Mouse (Mus musculus) cerebellum, postnatal 25 days (tissue): ENCODE measurements around the gene Tdrd7.

Experiments used
- DNase-seq, 2 experiments: peaks; one replicate each; pipeline ENCODE4 v3.0.0; 2021; ENCODE audit warnings: mixed read lengths in 2 of 2

The Tdrd7 gene

GRCm38 (mm10) chr4:45972951-45973350 lies 7.8 kb downstream of the Tdrd7 start:
- no peak for DNase-seq

DNA sequence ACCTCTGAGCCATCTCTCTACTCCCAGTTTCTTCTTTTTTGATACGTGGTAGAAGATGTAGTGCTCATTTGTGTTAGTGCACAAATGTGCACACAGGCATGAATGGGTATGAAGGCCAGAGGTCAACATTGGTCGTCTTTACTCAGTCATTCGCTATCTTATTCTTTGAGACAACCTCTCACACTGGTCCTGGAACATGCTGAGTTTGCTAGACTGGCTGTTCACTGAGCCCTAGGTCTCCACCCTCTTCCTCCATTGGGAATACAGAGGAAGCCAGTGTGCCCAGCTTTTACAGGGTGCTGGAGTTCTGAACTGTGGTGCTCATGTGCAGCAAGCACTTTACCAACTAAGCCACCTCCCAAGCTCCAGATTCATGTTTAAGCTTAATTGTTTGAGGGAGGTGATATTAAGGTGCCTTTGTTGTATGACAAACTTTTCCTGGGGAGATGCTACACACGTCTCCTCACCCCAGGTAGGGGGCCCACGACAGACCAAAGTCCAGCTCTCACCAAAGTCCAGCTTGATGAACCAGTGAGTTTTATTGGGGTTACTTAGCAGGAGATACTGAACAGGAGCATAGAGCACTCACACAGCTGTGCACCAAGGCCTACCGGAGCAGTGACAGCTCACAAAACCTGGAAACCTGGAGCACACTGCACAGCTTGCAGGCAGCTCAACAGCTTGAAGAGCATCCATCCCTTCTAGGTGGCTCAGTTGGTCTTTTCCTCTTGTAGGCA lies 12.0 kb downstream of the Tdrd7 start:
- DNase-seq: no peak

GRCm38 (mm10) chr4:45979916-45980315 lies 14.8 kb downstream of the Tdrd7 start:
- DNase-seq: no peak

DNA sequence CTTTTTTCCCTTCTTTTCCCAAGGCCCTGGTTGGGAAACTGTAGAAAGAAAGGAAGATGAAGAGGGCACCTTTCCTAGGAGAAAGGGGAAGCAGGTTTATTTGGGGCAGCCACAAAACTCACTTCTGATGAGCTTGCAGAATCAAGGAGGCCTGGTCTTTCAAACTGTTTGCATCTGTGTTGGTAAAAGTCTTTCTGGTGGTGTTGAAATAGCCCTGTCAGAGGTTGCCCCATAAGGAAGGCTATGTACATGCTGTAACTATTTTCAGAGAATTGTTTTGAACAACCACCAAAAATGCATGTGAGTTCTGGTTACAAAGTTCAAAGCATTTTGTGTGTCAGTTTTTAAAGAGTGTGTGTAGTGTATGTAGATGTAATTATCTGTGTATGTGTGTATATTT lies 15.9 kb downstream of the Tdrd7 start:
- no peak for DNase-seq

DNA sequence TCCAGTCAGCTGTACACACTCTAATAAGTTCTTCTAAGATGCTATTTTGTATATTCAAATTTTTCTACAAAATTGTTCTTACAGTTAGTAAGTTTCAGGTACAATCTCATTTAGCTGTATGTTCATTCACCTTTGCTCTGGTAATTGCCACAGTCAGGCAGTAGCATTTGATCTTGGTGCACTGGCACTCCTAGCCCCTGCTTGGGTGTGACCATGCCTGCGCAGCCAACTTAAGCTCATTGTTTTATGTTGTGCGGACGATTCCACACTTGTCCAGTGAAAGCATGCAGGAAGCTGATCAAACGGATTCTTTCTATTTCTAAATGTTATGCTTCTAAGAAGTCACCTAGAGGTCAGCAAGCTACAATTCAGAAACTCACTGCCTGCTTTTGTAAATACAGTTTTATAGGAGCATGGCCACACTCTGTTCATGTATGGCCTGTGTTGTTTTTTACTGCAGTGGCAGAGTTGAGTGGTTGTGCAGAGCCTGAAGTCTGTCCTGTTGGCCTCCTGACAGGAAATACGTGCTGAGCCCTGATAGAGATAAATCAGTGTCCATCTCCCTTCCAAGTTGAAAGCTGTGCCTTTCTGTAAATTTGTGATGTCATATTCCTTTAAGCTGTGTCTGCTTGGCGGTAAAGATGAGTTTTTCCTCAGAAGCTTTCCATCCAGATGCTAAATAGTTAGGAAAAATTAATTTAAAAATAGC lies 25.4 kb downstream of the Tdrd7 start:
- no peak for DNase-seq

DNA sequence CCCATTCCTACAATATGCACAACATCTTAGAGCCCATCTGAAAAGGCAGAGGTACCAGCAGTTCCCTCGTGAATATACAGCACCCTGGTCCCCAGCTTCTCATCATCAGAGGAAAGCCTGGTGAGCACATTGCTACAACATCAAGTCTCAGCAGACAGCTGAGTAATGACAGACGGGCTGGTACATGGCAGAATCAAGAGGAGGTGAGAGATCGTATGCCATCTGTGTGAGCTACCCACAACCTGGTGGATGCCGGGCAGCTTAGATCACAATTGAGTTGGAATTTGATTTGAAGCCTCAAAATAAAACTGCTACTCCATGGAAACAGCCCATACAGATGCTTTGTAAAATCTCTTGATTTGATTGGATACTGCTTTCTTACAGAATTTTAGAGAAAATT lies 33.4 kb downstream of the Tdrd7 start:
- no peak for DNase-seq

- DNase-seq: no peak
Observed at GRCm38 (mm10) chr4:46008142-46008793, 43.1 kb downstream of the Tdrd7 start.

DNA sequence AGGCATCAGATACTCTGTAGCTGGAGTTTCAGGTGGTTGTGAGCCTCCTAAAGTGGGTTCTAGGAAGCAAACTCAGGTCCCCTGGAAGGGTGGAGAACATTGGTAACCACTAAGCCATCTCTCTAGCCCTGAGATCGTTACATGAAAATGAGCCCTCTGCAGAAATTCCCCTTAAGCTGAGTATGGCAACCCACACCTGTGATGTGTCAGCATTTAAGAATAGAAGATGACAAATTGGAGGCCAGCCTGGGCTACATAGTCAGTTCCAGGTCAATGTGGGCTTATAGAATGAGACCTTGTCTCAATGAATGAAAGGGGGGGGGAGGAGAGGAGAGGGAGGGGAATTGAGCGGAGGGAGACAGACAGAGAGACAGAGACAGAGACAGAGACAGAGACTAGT lies 46.6 kb downstream of the Tdrd7 start:
- DNase-seq: no peak

DNA sequence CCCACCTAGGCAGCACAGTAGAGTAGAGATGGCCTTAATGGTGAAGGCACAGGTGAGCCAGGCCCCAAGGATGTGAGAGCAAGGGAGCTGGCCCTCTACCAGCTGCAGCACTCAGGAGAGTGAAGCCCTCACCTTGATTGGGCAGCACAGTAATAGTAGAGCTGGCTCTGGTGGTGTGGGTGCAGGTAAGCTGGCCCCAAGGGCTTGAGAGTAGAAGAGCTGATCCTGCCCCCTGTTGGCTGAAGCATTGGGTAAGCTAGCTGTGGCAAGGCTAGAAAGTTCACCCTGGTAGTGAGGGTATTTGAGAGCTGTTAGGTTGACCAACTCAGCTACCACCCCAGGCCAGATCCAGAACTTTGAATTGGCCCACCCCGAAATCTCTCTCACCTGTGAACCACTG lies 50.5 kb downstream of the Tdrd7 start:
- DNase-seq: no peak

GRCm38 (mm10) chr4:46023021-46023481 lies 57.9 kb downstream of the Tdrd7 start:
- peak; percentile 45 to 46 for DNase-seq

GRCm38 (mm10) chr4:46025893-46026292 lies 60.8 kb downstream of the Tdrd7 start:
- peak; percentile 59 to 79 for DNase-seq

DNA sequence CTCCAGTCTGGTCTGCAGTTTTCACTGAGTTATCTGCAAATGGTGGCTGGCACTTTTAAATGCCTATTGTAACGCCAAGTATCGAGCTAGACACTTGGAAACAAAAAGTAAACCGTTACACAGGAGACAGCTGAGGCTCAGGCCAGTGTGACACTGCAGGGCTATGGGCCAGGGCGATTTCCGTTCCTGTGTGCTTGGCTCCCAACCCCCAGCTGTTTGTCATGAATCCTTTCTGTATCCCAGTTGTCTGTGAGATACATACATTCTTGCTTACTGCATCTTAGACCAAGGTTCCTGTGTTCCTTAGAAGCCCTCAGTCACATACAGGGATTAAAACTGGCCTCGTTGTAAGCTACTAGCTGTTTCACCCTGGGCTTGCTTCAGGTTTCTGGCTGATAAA lies 63.1 kb downstream of the Tdrd7 start:
- DNase-seq: no peak

DNA sequence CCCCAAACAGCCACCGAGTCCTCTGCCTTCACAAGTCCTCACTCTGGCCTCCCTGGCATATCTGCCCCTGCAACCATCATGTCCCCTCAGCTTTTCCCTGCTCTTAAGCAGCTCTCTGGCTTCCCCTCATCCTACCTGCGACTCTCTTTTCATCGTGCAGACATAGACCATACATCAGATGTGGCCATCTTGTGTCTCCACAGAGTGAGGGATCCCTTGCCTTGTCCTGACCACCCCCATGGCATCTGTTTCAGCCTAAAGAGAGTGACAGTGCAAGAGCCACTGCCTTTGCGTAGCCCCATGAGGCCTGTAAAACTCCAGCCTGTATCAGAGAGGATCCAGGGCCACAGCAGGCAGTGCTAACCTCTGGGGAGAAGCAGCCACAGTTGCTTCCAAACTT lies 63.6 kb downstream of the Tdrd7 start:
- DNase-seq: peak in 1 of 2 experiments; percentile 3

DNA sequence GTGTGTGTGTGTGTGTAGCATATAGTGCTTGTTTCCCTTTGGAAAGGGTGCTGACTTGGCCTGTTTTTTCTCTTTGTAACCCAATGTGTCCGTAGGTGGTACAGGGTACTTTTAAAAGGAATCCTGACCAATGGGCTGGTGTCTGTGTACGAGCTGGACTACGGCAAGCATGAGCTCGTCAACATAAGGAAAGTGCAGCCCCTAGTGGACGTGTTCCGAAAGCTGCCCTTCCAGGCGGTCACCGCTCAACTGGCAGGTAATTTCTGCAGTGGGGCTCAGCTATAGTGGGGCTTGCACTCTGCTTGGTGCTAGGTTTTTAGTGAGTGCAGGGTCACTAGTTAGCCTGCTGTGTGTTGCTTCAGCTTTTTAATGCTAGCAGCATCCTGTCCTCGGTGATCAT lies 64.4 kb downstream of the Tdrd7 start:
- peak; percentile 47 to 69 for DNase-seq

- no peak for DNase-seq
Observed at GRCm38 (mm10) chr4:46032448-46032847, 67.3 kb downstream of the Tdrd7 start.

DNA sequence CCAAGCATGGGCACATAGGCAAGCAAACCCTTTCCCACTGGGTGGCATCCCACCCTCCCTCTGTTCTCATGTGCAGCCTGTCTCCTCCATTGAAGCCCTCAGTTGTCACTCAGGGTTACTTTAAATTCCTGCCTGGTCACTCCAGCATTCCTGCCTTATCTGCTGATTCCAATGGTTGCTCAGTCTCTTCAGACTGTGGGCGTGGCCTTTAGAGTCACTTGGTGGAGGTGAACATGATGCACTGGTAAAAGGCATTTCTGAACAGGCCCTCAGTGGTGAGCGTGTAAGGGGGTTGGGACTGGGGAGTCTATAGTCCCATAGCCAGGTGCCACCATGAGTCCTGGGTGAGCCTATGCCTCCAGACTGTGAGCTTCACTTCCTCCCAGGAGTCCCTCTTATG lies 68.1 kb downstream of the Tdrd7 start:
- DNase-seq: no peak

GRCm38 (mm10) chr4:46038591-46038891 lies 73.4 kb downstream of the Tdrd7 start:
- DNase-seq: peak in 1 of 2 experiments; percentile 88

- DNase-seq: peak; percentile 89 to 93
Observed at GRCm38 (mm10) chr4:46038892-46039751, 74.0 kb downstream of the Tdrd7 start, which contains the start of gene Tmod1. TSS of gene Tmod1 (plus strand) at chr4:46038935.

GRCm38 (mm10) chr4:46039899-46040298 lies 74.8 kb downstream of the Tdrd7 start:
- peak; percentile 48 to 56 for DNase-seq

- DNase-seq: peak; percentile 70 to 79
Observed at GRCm38 (mm10) chr4:46040594-46041192, 75.6 kb downstream of the Tdrd7 start.

- DNase-seq: peak in 1 of 2 experiments; percentile 16
Observed at GRCm38 (mm10) chr4:46041761-46042504, 76.8 kb downstream of the Tdrd7 start.

GRCm38 (mm10) chr4:46042505-46042850 lies 77.3 kb downstream of the Tdrd7 start:
- peak in 1 of 2 experiments; percentile 19 for DNase-seq
